Mouse (Mus musculus) lung, embryonic 15.5 days (tissue): ENCODE measurements around the gene Rab30. TPM values are rescaled to one million over a fixed set of nuclear protein-coding genes. Genes with fewer than 3 reads are reported as not detected.

Source experiments
- ATAC-seq: fragments of 200-750 bp; cut with Nextera tagmentation; 2 replicates; pipeline ENCODE4 v1.8.0; 2017; ENCODE audit warnings: moderate number of reproducible peaks, borderline replicate concordance; ENCODE audit not compliant: low FRiP score, low TSS enrichment; ENCODE audit errors: extremely low read depth
- H3K27ac ChIP-seq: fragments of 300-500 bp; sonication (generic); 2 replicates; pipeline ENCODE4 v1.5.1; 2015; ENCODE audit warnings: moderate library complexity, mild to moderate bottlenecking, inconsistent platforms
- H3K27me3 ChIP-seq: fragments of 300-500 bp; sonication (generic); 2 replicates; pipeline ENCODE4 v1.6.1; 2015; ENCODE audit warnings: inconsistent platforms
- H3K36me3 ChIP-seq: fragments of 300-500 bp; sonication (generic); 2 replicates; pipeline ENCODE4 v1.6.1; 2015; ENCODE audit warnings: inconsistent platforms
- H3K4me1 ChIP-seq: fragments of 300-500 bp; sonication (generic); 2 replicates; pipeline ENCODE4 v1.6.1; 2015; ENCODE audit warnings: inconsistent platforms
- H3K4me2 ChIP-seq: fragments of 300-500 bp; sonication (generic); 2 replicates; pipeline ENCODE4 v1.6.1; 2015; ENCODE audit warnings: inconsistent platforms, mild to moderate bottlenecking, moderate library complexity
- H3K4me3 ChIP-seq: fragments of 300-500 bp; sonication (generic); 2 replicates; pipeline ENCODE4 v1.5.1; 2015; ENCODE audit warnings: mild to moderate bottlenecking, inconsistent platforms
- H3K9ac ChIP-seq: fragments of 300-500 bp; sonication (generic); 2 replicates; pipeline ENCODE4 v1.6.1; 2015; ENCODE audit warnings: inconsistent platforms
- H3K9me3 ChIP-seq: fragments of 300-500 bp; sonication (generic); 2 replicates; pipeline ENCODE4 v1.6.1; 2016; ENCODE audit warnings: inconsistent platforms
- WGBS: fragments of 180-500 bp; shearing (Covaris S2); methylation state at CpG from one replicate; pipeline ENCODE4 v1.1.7; 2015; 5-methylcytosine and 5-hydroxymethylcytosine counted together
- polyA plus RNA-seq: library from polyadenylated mRNA; unstranded; fragments of >200 nt; fragmentation: Nextera tagmentation; extraction: Ambion mirVana; gene quantifications from 2 replicates; pipeline ENCODE4 v1.2.1, GENCODE M21; 2015

The Rab30 gene
- polyA plus RNA-seq, 1 experiment from 2014 or later = 5.0 TPM

- peak overlapping the region; percentile 54 for H3K27ac ChIP-seq
- H3K27me3 ChIP-seq = no peaks in the 10 kb centered on the region
- H3K9ac ChIP-seq = no peak overlapping the region
- no peaks in the 10 kb centered on the region for H3K4me1 ChIP-seq
- WGBS = 51% methylated on average over 1 of the region's 1 CpGs
- no peak overlapping the region for H3K4me3 ChIP-seq
- H3K9me3 ChIP-seq = no peaks in the 10 kb centered on the region
- H3K36me3 ChIP-seq = no peaks in the 10 kb centered on the region
- peak; percentile 58 for ATAC-seq
- no peak overlapping the region for H3K4me2 ChIP-seq
These were observed 81.2 kb downstream of the Rab30 start for GRCm38 (mm10) chr7:92822409-92823101.

DNA sequence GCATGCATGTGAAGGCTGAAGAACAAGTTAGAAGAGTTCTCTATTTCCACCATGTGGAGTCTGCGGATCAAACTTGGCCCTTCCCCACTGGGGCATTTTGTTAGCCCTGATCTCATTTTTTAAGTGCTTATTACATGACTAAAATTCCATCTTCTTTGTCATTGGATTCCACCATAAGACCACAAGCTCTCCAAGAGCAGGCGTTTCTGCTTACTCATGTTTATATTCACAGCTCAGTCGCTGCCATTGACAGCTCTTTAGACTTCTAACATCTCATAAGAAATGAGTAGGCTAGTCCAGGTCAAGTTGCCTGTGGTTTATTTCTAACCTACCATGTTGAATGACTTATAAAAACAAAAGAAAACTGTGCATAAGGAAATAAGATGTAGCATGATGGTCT lies 84.8 kb downstream of the Rab30 start:
- 78% methylated on average over 3 of the region's 3 CpGs for WGBS
- Histone ChIP-seq H3K27me3 (no peaks in the 10 kb centered on the region), H3K27ac (no peak overlapping the region), H3K9ac (no peak overlapping the region), H3K9me3 (no peaks in the 10 kb centered on the region), H3K4me3 (no peak overlapping the region), H3K36me3 (no peaks in the 10 kb centered on the region), H3K4me2 (no peak overlapping the region), H3K4me1 (no peaks in the 10 kb centered on the region)
- ATAC-seq = no peak

DNA sequence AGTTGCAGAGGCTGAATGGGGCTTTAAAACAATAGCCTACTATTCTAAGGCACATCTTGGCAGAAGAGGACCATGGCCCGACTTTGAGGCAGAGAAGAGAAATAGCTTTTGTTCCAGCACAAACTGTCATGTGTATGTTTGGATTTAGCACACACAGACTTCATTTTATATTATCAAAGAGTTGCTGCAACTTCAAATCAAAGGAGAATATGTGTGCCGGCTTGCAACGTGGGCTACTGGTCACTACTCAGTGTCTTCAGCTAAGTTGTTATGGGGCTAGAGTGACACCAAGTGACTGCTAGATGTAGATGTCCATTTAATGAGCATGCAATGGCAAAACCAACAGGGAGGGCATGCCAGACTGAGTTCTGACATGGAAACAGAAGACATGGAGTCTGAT lies 86.6 kb downstream of the Rab30 start:
- 37% methylated on average over 3 of the region's 3 CpGs for whole genome bisulfite sequencing
- H3K36me3 ChIP-seq = no peaks in the 10 kb centered on the region
- H3K27ac ChIP-seq = no peak overlapping the region
- no peaks in the 10 kb centered on the region for H3K4me1 ChIP-seq
- H3K27me3 ChIP-seq = no peaks in the 10 kb centered on the region
- no peak overlapping the region for H3K4me2 ChIP-seq
- no peak overlapping the region for H3K4me3 ChIP-seq
- ATAC-seq = no peak; the same call in 1 of the 2 replicates
- H3K9me3 ChIP-seq = no peaks in the 10 kb centered on the region
- no peak overlapping the region for H3K9ac ChIP-seq

DNA sequence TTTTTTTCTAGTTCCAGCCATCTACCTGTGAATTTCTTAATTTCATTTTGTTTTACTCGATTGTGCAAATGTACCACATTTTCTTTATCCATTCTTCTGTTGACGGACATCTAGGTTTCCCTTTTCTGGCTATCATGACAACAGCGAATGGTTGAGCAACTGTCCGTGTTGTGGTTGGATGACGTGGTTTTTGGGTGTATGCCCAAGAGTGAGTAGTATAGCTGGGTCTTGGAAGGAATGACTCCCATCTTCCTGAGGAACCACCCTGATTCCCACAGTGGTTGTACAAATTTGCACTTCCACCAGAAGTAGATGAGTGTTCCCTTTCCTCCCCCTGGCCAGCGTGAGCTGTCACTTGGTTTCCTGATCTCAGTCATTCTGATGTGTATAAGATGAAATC lies 91.0 kb downstream of the Rab30 start:
- H3K36me3 ChIP-seq = no peaks in the 10 kb centered on the region
- H3K9ac ChIP-seq = no peak overlapping the region
- ATAC-seq = no peak
- H3K4me2 ChIP-seq = no peak overlapping the region
- no peak overlapping the region for H3K4me3 ChIP-seq
- H3K9me3 ChIP-seq = no peaks in the 10 kb centered on the region
- WGBS = 87% methylated on average over 6 of the region's 6 CpGs
- no peaks in the 10 kb centered on the region for H3K4me1 ChIP-seq
- H3K27ac ChIP-seq = no peak overlapping the region
- no peaks in the 10 kb centered on the region for H3K27me3 ChIP-seq

DNA sequence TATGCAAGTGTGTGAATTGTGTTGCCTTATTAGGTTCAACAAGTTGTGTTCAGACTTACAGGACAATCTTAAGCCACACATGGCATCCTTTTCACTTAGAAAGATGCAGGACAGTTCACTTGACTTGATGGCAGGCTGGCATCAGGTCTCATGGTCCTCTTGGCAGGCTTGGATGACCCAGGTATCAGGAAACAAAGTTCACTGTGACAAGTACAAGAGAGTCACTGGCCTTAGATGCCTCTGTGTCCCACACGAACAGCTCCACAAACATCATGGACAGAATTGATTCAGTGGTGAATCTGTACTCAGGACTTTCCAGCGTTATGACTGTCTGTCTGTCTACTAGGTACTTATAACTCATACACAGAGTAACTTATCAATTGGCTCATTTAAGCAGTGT lies 93.0 kb downstream of the Rab30 start:
- H3K9ac ChIP-seq = no peak overlapping the region
- no peaks in the 10 kb centered on the region for H3K4me1 ChIP-seq
- no peaks in the 10 kb centered on the region for H3K9me3 ChIP-seq
- H3K27ac ChIP-seq = no peak overlapping the region
- no peak for ATAC-seq
- H3K4me2 ChIP-seq = no peak overlapping the region
- H3K27me3 ChIP-seq = no peaks in the 10 kb centered on the region
- WGBS = 68% methylated on average over 2 of the region's 2 CpGs
- H3K36me3 ChIP-seq = no peaks in the 10 kb centered on the region
- no peak overlapping the region for H3K4me3 ChIP-seq

- Histone ChIP-seq H3K27me3 (no peaks in the 10 kb centered on the region), H3K36me3 (no peaks in the 10 kb centered on the region), H3K4me1 (no peaks in the 10 kb centered on the region), H3K9me3 (no peaks in the 10 kb centered on the region), H3K4me2 (no peak overlapping the region), H3K9ac (no peak overlapping the region), H3K27ac (no peak overlapping the region), H3K4me3 (no peak overlapping the region)
- no peak for ATAC-seq
- WGBS = 68% methylated on average over 3 of the region's 3 CpGs
These were observed 95.0 kb downstream of the Rab30 start for GRCm38 (mm10) chr7:92836447-92836846.

DNA sequence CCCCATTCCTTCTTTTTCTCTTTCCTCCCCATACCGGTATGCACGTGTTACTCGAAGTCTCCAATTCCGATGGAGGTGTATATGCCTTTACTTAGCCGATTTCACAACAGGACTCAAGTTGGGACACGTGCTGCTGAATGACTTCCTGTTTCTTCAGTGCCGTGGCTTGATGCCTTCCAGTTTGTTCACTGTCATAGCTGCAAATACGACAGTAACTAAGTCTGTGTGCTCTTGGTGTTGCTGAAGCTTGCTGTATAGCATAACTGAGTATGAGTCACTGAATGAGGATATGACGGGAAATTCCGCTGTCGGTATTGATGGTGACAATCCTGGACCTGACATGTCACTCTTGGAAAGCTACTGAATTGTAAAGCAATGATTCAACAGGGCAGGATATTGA lies 95.8 kb downstream of the Rab30 start:
- Histone ChIP-seq H3K4me2 (no peak overlapping the region), H3K9ac (no peak overlapping the region), H3K27ac (no peak overlapping the region), H3K27me3 (no peaks in the 10 kb centered on the region), H3K36me3 (no peaks in the 10 kb centered on the region), H3K4me3 (no peak overlapping the region), H3K4me1 (no peaks in the 10 kb centered on the region), H3K9me3 (no peaks in the 10 kb centered on the region)
- no peak for ATAC-seq
- WGBS = 71% methylated on average over 11 of the region's 11 CpGs

DNA sequence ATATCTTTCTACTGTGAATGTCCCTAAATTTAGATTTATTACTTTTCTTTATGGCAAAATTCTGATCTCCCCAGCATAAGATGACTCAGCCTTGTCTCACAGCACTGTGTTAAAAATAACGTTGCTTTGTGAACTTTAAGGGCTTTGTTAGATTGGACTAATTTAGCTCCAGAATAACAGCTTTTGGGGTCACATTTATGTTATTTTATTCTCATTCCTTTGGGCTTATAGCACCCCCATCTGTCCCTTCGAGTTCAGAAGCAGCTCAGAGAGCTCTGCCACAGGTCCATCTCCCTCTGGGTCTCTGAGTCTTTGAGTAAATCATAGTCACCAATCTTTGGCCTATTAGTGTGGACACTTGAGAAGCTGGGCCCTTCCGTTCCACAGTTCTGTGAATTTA lies 96.5 kb downstream of the Rab30 start:
- ATAC-seq = no peak
- WGBS = 53% methylated on average over 3 of the region's 3 CpGs

GRCm38 (mm10) chr7:92842254-92842653 lies 100.9 kb downstream of the Rab30 start:
- H3K36me3 ChIP-seq = no peaks in the 10 kb centered on the region
- H3K27me3 ChIP-seq = no peaks in the 10 kb centered on the region
- no peaks in the 10 kb centered on the region for H3K9me3 ChIP-seq
- H3K9ac ChIP-seq = no peak overlapping the region
- H3K27ac ChIP-seq = no peak overlapping the region
- H3K4me2 ChIP-seq = no peak overlapping the region
- no peak for ATAC-seq
- no peak overlapping the region for H3K4me3 ChIP-seq
- 46% methylated on average over 2 of the region's 2 CpGs for WGBS
- H3K4me1 ChIP-seq = no peaks in the 10 kb centered on the region

More for the DNA sequence above, 96.5 kb downstream of the Rab30 start:
- Histone ChIP-seq H3K4me1 (no peaks in the 10 kb centered on the region), H3K27ac (no peak overlapping the region), H3K9ac (no peak overlapping the region), H3K9me3 (no peaks in the 10 kb centered on the region), H3K4me3 (no peak overlapping the region), H3K36me3 (no peaks in the 10 kb centered on the region), H3K4me2 (no peak overlapping the region), H3K27me3 (no peaks in the 10 kb centered on the region)

- 87% methylated on average over 3 of the region's 3 CpGs for WGBS
- Histone ChIP-seq H3K4me1 (no peaks in the 10 kb centered on the region), H3K4me2 (no peak overlapping the region), H3K36me3 (no peaks in the 10 kb centered on the region), H3K9ac (no peak overlapping the region), H3K27me3 (no peaks in the 10 kb centered on the region), H3K4me3 (no peak overlapping the region), H3K27ac (no peak overlapping the region), H3K9me3 (no peaks in the 10 kb centered on the region)
- no peak for ATAC-seq
These were observed 106.8 kb downstream of the Rab30 start for GRCm38 (mm10) chr7:92848246-92848645.

GRCm38 (mm10) chr7:92866526-92866925 lies 125.1 kb downstream of the Rab30 start:
- ATAC-seq = no peak
- no peaks in the 10 kb centered on the region for H3K9me3 ChIP-seq

GRCm38 (mm10) chr7:92870161-92870560 lies 128.8 kb downstream of the Rab30 start:
- Histone ChIP-seq H3K9me3 (no peaks in the 10 kb centered on the region), H3K27me3 (no peaks in the 10 kb centered on the region), H3K27ac (no peak overlapping the region), H3K4me1 (peaks cover 7% of the 10 kb centered on the region), H3K4me3 (no peak overlapping the region), H3K4me2 (no peak overlapping the region), H3K36me3 (no peaks in the 10 kb centered on the region), H3K9ac (no peak overlapping the region)
- WGBS = 62% methylated on average over 3 of the region's 3 CpGs
- ATAC-seq = no peak

More at GRCm38 (mm10) chr7:92866526-92866925, 125.1 kb downstream of the Rab30 start:
- H3K4me1 ChIP-seq = no peaks in the 10 kb centered on the region
- H3K36me3 ChIP-seq = peaks cover 9% of the 10 kb centered on the region; the same call in 1 of the 2 replicates
- WGBS = 26% methylated on average over 2 of the region's 2 CpGs
- H3K4me3 ChIP-seq = no peak overlapping the region
- no peaks in the 10 kb centered on the region for H3K27me3 ChIP-seq
- no peak overlapping the region for H3K9ac ChIP-seq
- no peak overlapping the region for H3K27ac ChIP-seq
- H3K4me2 ChIP-seq = no peak overlapping the region

DNA sequence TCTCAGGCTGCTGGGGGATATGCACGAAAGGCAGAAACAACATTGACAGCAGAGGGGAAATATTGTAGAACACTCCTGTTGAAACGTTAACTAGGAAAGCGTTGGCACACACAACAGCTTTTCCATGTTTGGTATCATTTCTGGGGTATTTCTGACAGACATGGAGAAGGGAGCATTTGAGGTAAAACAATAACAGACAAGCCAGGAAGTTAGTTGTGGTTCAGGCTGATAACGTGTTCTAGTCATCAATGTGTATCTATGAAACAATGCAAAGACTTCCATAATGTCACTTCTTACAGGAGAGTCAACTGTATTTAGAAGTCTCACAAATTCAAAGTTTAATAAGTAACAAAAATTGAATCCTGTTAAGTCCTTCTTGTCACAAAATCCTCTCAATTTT lies 130.2 kb downstream of the Rab30 start:
- Histone ChIP-seq H3K27ac (no peak overlapping the region), H3K4me2 (no peak overlapping the region), H3K9me3 (no peaks in the 10 kb centered on the region), H3K4me1 (peaks cover 17% of the 10 kb centered on the region), H3K4me3 (no peak overlapping the region), H3K27me3 (no peaks in the 10 kb centered on the region), H3K9ac (no peak overlapping the region), H3K36me3 (no peaks in the 10 kb centered on the region)
- 84% methylated on average over 4 of the region's 4 CpGs for WGBS
- ATAC-seq = no peak
